In genomic region chr1:156954216-156954615, GRCm38 (mm10) we compare ENCODE assay signal across 20 mouse cellular contexts.
"Had no signal": no experiment of that assay in that cellular context is flagged by ENCODE, and none has a peak within 500 bp of the region (broad histone marks: within the 10 kb centered on the region; RNA-seq: fewer than 3 reads in every experiment).

No protein-coding gene starts in this region.

- DNase-seq: liver, postnatal 0 days; lung, adult 2 months; lung, postnatal 14 days; lung, postnatal 4 days; midbrain, embryonic 14.5 days; retina, postnatal 1 day; right cerebral cortex, adult 18-20 months; right cerebral cortex, postnatal 25 days; right cerebral cortex, postnatal 4 days; spleen, adult 18-20 months; thymus, adult 2 months; thymus, postnatal 25 days; thymus, postnatal 4 days had no signal

- H3K27ac ChIP-seq: liver, embryonic 15.5 days; lung, embryonic 15.5 days; midbrain, embryonic 10.5 days; midbrain, embryonic 12.5 days; neural tube, embryonic 13.5 days; neural tube, embryonic 15.5 days had no signal

- H3K36me3 ChIP-seq: liver, embryonic 15.5 days; lung, embryonic 15.5 days; midbrain, embryonic 10.5 days; midbrain, embryonic 12.5 days; neural tube, embryonic 13.5 days; neural tube, embryonic 15.5 days had no signal

- H3K27me3 ChIP-seq: liver, embryonic 15.5 days; lung, embryonic 15.5 days; neural tube, embryonic 13.5 days; neural tube, embryonic 15.5 days had no signal

- H3K4me1 ChIP-seq: midbrain, embryonic 12.5 days; neural tube, embryonic 13.5 days; neural tube, embryonic 15.5 days had no signal

- H3K4me3 ChIP-seq: liver, embryonic 15.5 days; lung, embryonic 15.5 days; midbrain, embryonic 10.5 days; midbrain, embryonic 12.5 days; myocyte; neural tube, embryonic 13.5 days; neural tube, embryonic 15.5 days had no signal

- H3K9me3 ChIP-seq: liver, embryonic 15.5 days; lung, embryonic 15.5 days; midbrain, embryonic 10.5 days; midbrain, embryonic 12.5 days; neural tube, embryonic 15.5 days had no signal
